In genomic region chr2:160760433-160761184, GRCm38 (mm10) we compare ENCODE assay signal across 9 mouse cellular contexts. TPM values are rescaled to one million over a fixed set of nuclear protein-coding genes. Genes with fewer than 3 reads are reported as not detected.
A peak's percentile ranks its signal among the peaks of the same experiment; 100 is the strongest.
DNase-seq lines count a peak whose midpoint lies in the region; ATAC-seq and TF ChIP-seq lines count a peak whose summit lies in the region.
"Had no signal": no experiment of that assay in that cellular context is flagged by ENCODE, and none has a peak within 500 bp of the region (broad histone marks: within the 10 kb centered on the region; RNA-seq: fewer than 3 reads in every experiment).

No protein-coding gene starts in this region.

- no peak overlapping the region for H3K4me2 ChIP-seq in intestine, embryonic 15.5 days (replicated peaks)

- H3K9me3 ChIP-seq in intestine, embryonic 15.5 days, result no peaks in the 10 kb centered on the region

- H3K27me3 ChIP-seq in intestine, embryonic 15.5 days (replicated peaks), result no peaks in the 10 kb centered on the region

- no peak overlapping the region for H3K4me3 ChIP-seq in layer of hippocampus, adult 2 months
- no peak overlapping the region for H3K4me3 ChIP-seq in intestine, embryonic 15.5 days (replicated peaks)

- peak; percentile 62 for DNase-seq in gastrocnemius, adult 18-20 months (ENCODE audit: low spot score)
- DNase-seq in gastrocnemius, postnatal 25 days, result no peak
- DNase-seq in ovary, postnatal 14 days (ENCODE audit: low spot score), result peak; percentile 29
- no peak for DNase-seq in ovary, adult 18-20 months (ENCODE audit: low spot score)
- DNase-seq in cerebellum, adult 8-10 months, result peak; percentile 38
- DNase-seq in layer of hippocampus, adult 2 months (ENCODE audit: low spot score in 2 of 2), result peak; percentile 46 to 74
- DNase-seq in right cerebral cortex, adult 2 months (ENCODE audit: low spot score in 2 of 2), result peak; percentile 64 to 70

- 85% methylated on average over 9 of the region's 9 CpGs for WGBS in intestine, embryonic 15.5 days

- H3K9ac ChIP-seq in intestine, embryonic 15.5 days, result no peak overlapping the region

- no peaks in the 10 kb centered on the region for H3K4me1 ChIP-seq in intestine, embryonic 15.5 days (replicated peaks)

- no peak for ATAC-seq in intestine, embryonic 15.5 days

- TF ChIP-seq CTCF in layer of hippocampus, adult 2 months (conservative IDR thresholded peaks at IDR 0.05), result peak; percentile 96

- peak overlapping the region; percentile 43; the same call in 1 of the 2 replicates for H3K27ac ChIP-seq in layer of hippocampus, adult 2 months
- H3K27ac ChIP-seq in intestine, embryonic 15.5 days, result no peak overlapping the region
- H3K27ac ChIP-seq: macrophage had no signal

- H3K36me3 ChIP-seq in intestine, embryonic 15.5 days, result peaks cover 40% of the 10 kb centered on the region

RNA-seq across cellular contexts. Expression of gene Plcg1, which starts 29.5 kb away (rescaled TPM):
- total RNA-seq in gastrocnemius, adult 18-20 months (2021), result 10 to 100 TPM; 17.3 to 18.0 TPM
- total RNA-seq in gastrocnemius, postnatal 25 days (2021), result 10 to 100 TPM; 19.8 to 24.5 TPM
- 100 to 1,000 TPM; 103 to 108 TPM for total RNA-seq in layer of hippocampus, adult 2 months (2021)
- 29.6 and 29.7 TPM in 2 replicates for polyA plus RNA-seq in intestine, embryonic 15.5 days (2015; fragmentation: Nextera tagmentation; extraction: Ambion mirVana)

Comparison
In these comparisons a context has a peak if more than half of its experiments do, and no peak if none do; other contexts are left out.
1. DNase-seq: peak in gastrocnemius, adult 18-20 months (single experiment), ovary, postnatal 14 days (single experiment), cerebellum, adult 8-10 months (single experiment), layer of hippocampus, adult 2 months (2 of 2) and right cerebral cortex, adult 2 months (2 of 2); none in gastrocnemius, postnatal 25 days (single experiment) and ovary, adult 18-20 months (single experiment).
2. RNA of gene Plcg1, which starts 29.5 kb away (total RNA-seq): 103 to 108 TPM in layer of hippocampus, adult 2 months; 19.8 to 24.5 TPM in gastrocnemius, postnatal 25 days and 17.3 to 18.0 TPM in gastrocnemius, adult 18-20 months; every median in the first group is over 4 times any median in the second.